ENCODE assay signal across 10 mouse cellular contexts in genomic region chr5:137102575-137103522, GRCm38 (mm10). TPM values are rescaled to one million over a fixed set of nuclear protein-coding genes. Genes with fewer than 3 reads are reported as not detected.
DNase-seq lines count a peak whose midpoint lies in the region; ATAC-seq lines count a peak whose summit lies in the region.
"Had no signal": no experiment of that assay in that cellular context is flagged by ENCODE, and none has a peak within 500 bp of the region (broad histone marks: within the 10 kb centered on the region; RNA-seq: fewer than 3 reads in every experiment).

No protein-coding gene starts in this region.

- H3K4me1 ChIP-seq in intestine, embryonic 15.5 days (replicated peaks): 0 out of 2 replicates have a peak, but pooled peaks cover 5% of the 10 kb centered on the region
- H3K4me1 ChIP-seq in megakaryocyte, embryonic 14.5 days: peaks cover 96% of the 10 kb centered on the region

- H3K36me3 ChIP-seq in intestine, embryonic 15.5 days: no peaks in the 10 kb centered on the region
- H3K36me3 ChIP-seq in megakaryocyte, embryonic 14.5 days (replicated peaks; ENCODE audit: low read length): peaks cover 28% of the 10 kb centered on the region

- ATAC-seq in intestine, embryonic 15.5 days: peak; percentile 79

- H3K27ac ChIP-seq in intestine, embryonic 15.5 days: no peak overlapping the region
- H3K27ac ChIP-seq: macrophage had no signal

- 0 out of 2 replicates have a peak overlapping the region, but pooled peaks have one; percentile 4 for H3K4me2 ChIP-seq in intestine, embryonic 15.5 days (replicated peaks)

- H3K9ac ChIP-seq in intestine, embryonic 15.5 days: 0 out of 2 replicates have a peak overlapping the region, but pooled peaks have one; percentile 5

- DNase-seq in cerebellum, adult 9-11 months: peak; percentile 22
- no peak for DNase-seq in cerebellum, adult 9-10 months
- DNase-seq in 3T3-L1 (ENCODE audit: low read depth, low spot score): peak; percentile 98
- DNase-seq in adrenal gland, postnatal 4 days (ENCODE audit: low spot score in 2 of 2): peak; percentile 34 to 48
- peak; percentile 78 to 79 for DNase-seq in frontal cortex, postnatal 36 days (ENCODE audit: low spot score in 2 of 2)
- peak; percentile 63 for DNase-seq in thymus, postnatal 0 days (ENCODE audit: low spot score)

- WGBS in intestine, embryonic 15.5 days: 59% methylated on average over 28 of the region's 28 CpGs

- H3K9me3 ChIP-seq in intestine, embryonic 15.5 days: no peaks in the 10 kb centered on the region
- 0 out of 2 replicates have a peak, but pooled peaks cover 2% of the 10 kb centered on the region for H3K9me3 ChIP-seq in megakaryocyte, embryonic 14.5 days

- 0 out of 2 replicates have a peak, but pooled peaks cover 3% of the 10 kb centered on the region for H3K27me3 ChIP-seq in intestine, embryonic 15.5 days (replicated peaks)
- no peaks in the 10 kb centered on the region for H3K27me3 ChIP-seq in megakaryocyte, embryonic 14.5 days (replicated peaks)
- H3K27me3 ChIP-seq: CH12.LX had no signal

- no peak overlapping the region for H3K4me3 ChIP-seq in intestine, embryonic 15.5 days (replicated peaks)
- H3K4me3 ChIP-seq in megakaryocyte, embryonic 14.5 days (replicated peaks): peak overlapping the region; percentile 88

RNA-seq across cellular contexts. Expression of gene Trim56, which starts 13.2 kb away (rescaled TPM):
- total RNA-seq in adrenal gland, postnatal 4 days (2021): 10 to 100 TPM; 36.2 to 46.0 TPM
- 7.5 and 8.4 TPM in 2 replicates for polyA plus RNA-seq in intestine, embryonic 15.5 days (2015; fragmentation: Nextera tagmentation; extraction: Ambion mirVana)
- polyA plus RNA-seq in megakaryocyte, embryonic 14.5 days (2012; ENCODE audit: insufficient read depth, low replicate concordance): 2.1 and 3.8 TPM in 2 replicates
- 13.0 and 18.0 TPM in 2 replicates for polyA plus RNA-seq in thymus, postnatal 0 days (2015; fragmentation: Nextera tagmentation; extraction: Ambion mirVana)

RNA-seq across cellular contexts. Expression of gene Serpine1, which starts 30.8 kb away (rescaled TPM):
- 1 to 10 TPM; 1.7 to 2.2 TPM for total RNA-seq in adrenal gland, postnatal 4 days (2021)
- 0.34 and 0.42 TPM in 2 replicates for polyA plus RNA-seq in intestine, embryonic 15.5 days (2015; fragmentation: Nextera tagmentation; extraction: Ambion mirVana)
- polyA plus RNA-seq in megakaryocyte, embryonic 14.5 days (2012; ENCODE audit: insufficient read depth, low replicate concordance): 0.17 TPM in 1 of 2 replicates, not detected in the other
- polyA plus RNA-seq in thymus, postnatal 0 days (2015; fragmentation: Nextera tagmentation; extraction: Ambion mirVana): 0.05 and 0.12 TPM in 2 replicates

RNA-seq across cellular contexts. Expression of gene Muc3, which starts 46.3 kb away (rescaled TPM):
- total RNA-seq in adrenal gland, postnatal 4 days (2021): not detected
- 3.8 and 4.6 TPM in 2 replicates for polyA plus RNA-seq in intestine, embryonic 15.5 days (2015; fragmentation: Nextera tagmentation; extraction: Ambion mirVana)
- not detected in 2 replicates for polyA plus RNA-seq in megakaryocyte, embryonic 14.5 days (2012; ENCODE audit: insufficient read depth, low replicate concordance)
- 0.36 and 0.46 TPM in 2 replicates for polyA plus RNA-seq in thymus, postnatal 0 days (2015; fragmentation: Nextera tagmentation; extraction: Ambion mirVana)
- total RNA-seq: CH12.LX had no signal
- polyA plus RNA-seq: macrophage had no signal

RNA-seq across cellular contexts. Expression of gene Ap1s1, which starts 56.9 kb away (rescaled TPM):
- 100 to 1,000 TPM; 121 to 124 TPM for total RNA-seq in adrenal gland, postnatal 4 days (2021)
- polyA plus RNA-seq in intestine, embryonic 15.5 days (2015; fragmentation: Nextera tagmentation; extraction: Ambion mirVana): 230 and 242 TPM in 2 replicates
- polyA plus RNA-seq in megakaryocyte, embryonic 14.5 days (2012; ENCODE audit: insufficient read depth, low replicate concordance): 253 and 284 TPM in 2 replicates
- 135 and 145 TPM in 2 replicates for polyA plus RNA-seq in thymus, postnatal 0 days (2015; fragmentation: Nextera tagmentation; extraction: Ambion mirVana)
